17 mouse cellular contexts compared by ENCODE assay signal in genomic region chr8:117577059-117577458, GRCm38 (mm10).
DNase-seq lines count a peak whose midpoint lies in the region; ATAC-seq lines count a peak whose summit lies in the region.
"Had no signal": no experiment of that assay in that cellular context is flagged by ENCODE, and none has a peak within 500 bp of the region (broad histone marks: within the 10 kb centered on the region; RNA-seq: fewer than 3 reads in every experiment).

No protein-coding gene starts in this region.

- peak; percentile 56 for ATAC-seq in megakaryocyte, adult 5-6 weeks (ENCODE audit: poor library complexity, severe bottlenecking)
- ATAC-seq: CD4-positive, CD25-positive, alpha-beta regulatory T cell, adult 4 months; forebrain, embryonic 15.5 days had no signal

- DNase-seq in thymus, postnatal 0 days (ENCODE audit: low spot score) = peak; percentile 30
- DNase-seq in thymus, postnatal 25 days = no peak
- peak; percentile 60 for DNase-seq in MEL-GATA-1-ER (ENCODE audit: extremely low read depth, low read depth)
- DNase-seq in yolk sac, embryonic 10.5 days (ENCODE audit: low spot score) = no peak
- DNase-seq in cerebellum, adult 18-20 months = no peak
- DNase-seq in layer of hippocampus, postnatal 14 days (ENCODE audit: low spot score in 2 of 2) = no peak
- DNase-seq: adrenal gland, adult 2 months; adrenal gland, postnatal 25 days; B cell, adult 2 months; cerebellum, adult 2 months; cerebellum, postnatal 14 days; gastrocnemius, postnatal 36 days; heart, adult 2 months; heart, postnatal 14 days had no signal

Comparison
In these comparisons a context has a peak if more than half of its experiments do, and no peak if none do; other contexts are left out.
1. DNase-seq: peak in thymus, postnatal 0 days (single experiment) and MEL-GATA-1-ER (single experiment); none in thymus, postnatal 25 days (single experiment), yolk sac, embryonic 10.5 days (single experiment), cerebellum, adult 18-20 months (0 of 2) and layer of hippocampus, postnatal 14 days (0 of 2).